Mouse (Mus musculus) midbrain, embryonic 14.5 days (tissue): ENCODE data around the gene Arpc5. TPM values are rescaled to one million over a fixed set of nuclear protein-coding genes. Genes with fewer than 3 reads are reported as not detected.
A peak's percentile ranks its signal among the peaks of the same experiment; 100 is the strongest.

ENCODE experiments used
- ATAC-seq: fragments of 200-750 bp; cut with Nextera tagmentation; 2 replicates; pipeline ENCODE4 v1.8.0; 2017; ENCODE audit warnings: moderate number of reproducible peaks, moderate library complexity; ENCODE audit not compliant: low FRiP score, low TSS enrichment
- DNase-seq: peaks from one replicate; pipeline ENCODE4 v3.0.0-alpha.2; 2015
- H3K27ac ChIP-seq: fragments of 300-500 bp; sonication (generic); replicated peaks from 2 replicates; pipeline ENCODE4 v1.5.1; 2014; ENCODE audit warnings: mild to moderate bottlenecking, low read depth, low read length, moderate library complexity
- H3K27me3 ChIP-seq: fragments of 300-500 bp; sonication (generic); 2 replicates; pipeline ENCODE4 v1.6.1; 2014; ENCODE audit warnings: low read length, control low read depth, mixed read lengths; ENCODE audit not compliant: control insufficient read depth, insufficient read depth
- H3K36me3 ChIP-seq: fragments of 300-500 bp; sonication (generic); 2 replicates; pipeline ENCODE4 v1.6.1; 2014; ENCODE audit warnings: low read length, control low read depth; ENCODE audit not compliant: control insufficient read depth, insufficient read depth
- H3K4me1 ChIP-seq: fragments of 300-500 bp; sonication (generic); 2 replicates; pipeline ENCODE4 v1.6.1; 2014; ENCODE audit warnings: mild to moderate bottlenecking, antibody characterized with exemption, low read length, control low read depth; ENCODE audit not compliant: control insufficient read depth, insufficient read depth
- H3K4me2 ChIP-seq: fragments of 300-500 bp; sonication (generic); 2 replicates; pipeline ENCODE4 v1.6.1; 2014; ENCODE audit warnings: mild to moderate bottlenecking, low read length, moderate library complexity
- H3K4me3 ChIP-seq: fragments of 300-500 bp; sonication (generic); replicated peaks from 2 replicates; pipeline ENCODE4 v1.5.1; 2014; ENCODE audit warnings: low read depth, low read length
- H3K9ac ChIP-seq: fragments of 300-500 bp; sonication (generic); replicated peaks from 2 replicates; pipeline ENCODE4 v1.6.1; 2014; ENCODE audit warnings: mild to moderate bottlenecking, low read length, moderate library complexity
- H3K9me3 ChIP-seq: fragments of 300-500 bp; sonication (generic); 2 replicates; pipeline ENCODE4 v1.6.1; 2016; ENCODE audit warnings: low read length, control low read depth, mixed read lengths; ENCODE audit not compliant: control insufficient read depth
- WGBS: fragments of 180-500 bp; shearing (Covaris S2); extraction: QIAGEN DNeasy Blood & Tissue Kit; methylation state at CpG from one replicate; pipeline ENCODE4 v1.1.7; 2014; 5-methylcytosine and 5-hydroxymethylcytosine counted together
- polyA plus RNA-seq: library from polyadenylated mRNA; unstranded; fragments of >200 nt; fragmentation: Nextera tagmentation; extraction: Ambion mirVana; gene quantifications from 2 replicates; pipeline ENCODE4 v1.2.1, GENCODE M21; 2014

The Arpc5 gene
- polyA plus RNA-seq, 1 experiment from 2014 or later: 418 TPM

DNA sequence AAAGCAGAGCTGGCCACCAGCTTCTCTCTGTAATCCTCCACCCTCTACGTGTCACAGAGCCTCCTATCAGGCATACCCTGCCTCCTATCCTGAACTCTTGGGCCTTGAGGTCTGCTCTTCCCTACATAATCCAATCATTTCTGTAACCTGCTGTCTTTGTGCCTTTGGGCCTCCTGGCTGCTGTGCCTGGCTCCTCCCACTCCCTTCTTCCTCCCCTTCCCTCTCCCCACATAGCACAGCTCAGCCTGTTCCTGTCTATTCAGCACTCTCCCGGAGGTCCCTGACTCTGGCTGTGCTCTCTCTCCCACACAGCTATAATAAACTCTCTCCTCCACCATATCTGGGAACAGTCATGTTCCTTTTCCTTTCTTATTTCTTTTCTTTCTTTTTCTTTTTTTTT is 33.6 kb downstream of the Arpc5 start, which contains the start of gene Ncf2:
Gene Ncf2, plus strand, starts transcription at position 298 of the 400 bp plus-strand sequence.
- 5% methylated on average over 2 of the region's 2 CpGs for WGBS
- no peak within 1 kb of the TSS for H3K9ac ChIP-seq

DNA sequence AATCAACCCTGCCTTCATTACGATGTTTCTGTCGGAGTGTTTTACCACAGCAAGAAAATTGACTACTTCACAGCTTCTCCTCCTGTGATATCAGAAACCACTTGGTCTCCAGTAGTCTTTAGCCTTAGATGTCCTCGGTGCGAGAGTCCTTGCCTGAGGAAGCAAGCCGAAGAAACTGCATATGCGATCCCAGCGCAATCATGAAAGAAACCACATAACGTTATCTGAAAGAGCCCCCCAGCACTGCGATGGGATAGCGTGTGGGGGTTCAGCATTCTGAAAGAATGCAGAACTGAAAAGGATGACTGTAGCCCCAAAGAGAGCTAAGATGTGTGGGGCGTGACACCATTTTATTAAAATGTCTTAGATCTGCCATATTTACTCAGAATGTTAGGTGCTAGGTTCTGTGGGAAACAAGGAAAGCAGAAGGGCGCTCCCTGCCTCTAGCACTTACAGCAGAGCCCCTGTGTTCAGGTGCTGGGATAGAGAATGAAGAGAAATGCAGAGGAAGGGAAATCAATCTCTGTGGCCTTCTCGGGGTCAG is 34.4 kb downstream of the Arpc5 start:
- Histone ChIP-seq H3K27me3 (no peaks in the 10 kb centered on the region), H3K4me1 (0 out of 2 replicates have a peak, but pooled peaks cover 3% of the 10 kb centered on the region), H3K9me3 (no peaks in the 10 kb centered on the region), H3K9ac (no peak overlapping the region), H3K36me3 (no peaks in the 10 kb centered on the region), H3K4me3 (no peak overlapping the region), H3K4me2 (no peak overlapping the region), H3K27ac (no peak overlapping the region)
- DNase-seq (no peak), ATAC-seq (no peak)
- WGBS: 88% methylated on average over 13 of the region's 13 CpGs

More for the DNA sequence above, 33.6 kb downstream of the Arpc5 start, which contains the start of gene Ncf2:
- no peak for ATAC-seq
- H3K9me3 ChIP-seq: no peaks in the 10 kb centered on the region
- H3K4me1 ChIP-seq: 0 out of 2 replicates have a peak, but pooled peaks cover 3% of the 10 kb centered on the region
- H3K36me3 ChIP-seq: no peaks in the 10 kb centered on the region
- H3K4me2 ChIP-seq: no peak within 1 kb of the TSS
- H3K27me3 ChIP-seq: no peaks in the 10 kb centered on the region
- DNase-seq: peak; percentile 46
- no peak within 1 kb of the TSS for H3K4me3 ChIP-seq
- 0 out of 2 replicates have a peak within 1 kb of the TSS, but pooled peaks have one; percentile 0 for H3K27ac ChIP-seq

- Histone ChIP-seq H3K9ac (no peak overlapping the region), H3K4me1 (no peaks in the 10 kb centered on the region), H3K9me3 (no peaks in the 10 kb centered on the region), H3K27ac (no peak overlapping the region), H3K4me2 (no peak overlapping the region), H3K27me3 (no peaks in the 10 kb centered on the region), H3K4me3 (no peak overlapping the region), H3K36me3 (no peaks in the 10 kb centered on the region)
- DNase-seq (no peak), ATAC-seq (no peak)
- WGBS: 86% methylated on average over 6 of the region's 6 CpGs
These were observed 38.6 kb downstream of the Arpc5 start for GRCm38 (mm10) chr1:152804907-152805306.

GRCm38 (mm10) chr1:152807619-152808391 is 41.5 kb downstream of the Arpc5 start:
- 89% methylated on average over 18 of the region's 18 CpGs for WGBS
- no peaks in the 10 kb centered on the region for H3K4me1 ChIP-seq
- no peak overlapping the region for H3K4me3 ChIP-seq
- H3K9me3 ChIP-seq: no peaks in the 10 kb centered on the region
- no peak overlapping the region for H3K4me2 ChIP-seq
- no peak overlapping the region for H3K9ac ChIP-seq
- no peaks in the 10 kb centered on the region for H3K36me3 ChIP-seq
- ATAC-seq (no peak), DNase-seq (no peak)
- H3K27me3 ChIP-seq: no peaks in the 10 kb centered on the region
- H3K27ac ChIP-seq: no peak overlapping the region

DNA sequence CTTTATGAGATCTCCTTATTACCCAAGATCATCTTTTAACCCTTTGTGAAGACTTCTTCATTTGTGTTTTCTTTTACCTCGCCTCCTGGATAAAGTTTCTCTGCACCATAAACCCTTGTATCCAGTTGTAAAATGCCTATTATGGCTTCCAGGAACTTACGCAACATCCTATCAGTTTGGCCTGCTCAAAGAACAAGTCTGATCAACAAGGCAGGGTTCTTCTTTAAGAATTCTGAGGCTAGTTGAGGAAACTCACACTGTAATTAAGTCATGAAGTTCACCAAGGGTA is 42.0 kb downstream of the Arpc5 start:
- WGBS: 87% methylated on average over 2 of the region's 2 CpGs
- DNase-seq: no peak
- Histone ChIP-seq H3K9ac (no peak overlapping the region), H3K27me3 (no peaks in the 10 kb centered on the region), H3K4me2 (no peak overlapping the region), H3K4me1 (no peaks in the 10 kb centered on the region), H3K27ac (no peak overlapping the region), H3K9me3 (no peaks in the 10 kb centered on the region), H3K4me3 (no peak overlapping the region), H3K36me3 (no peaks in the 10 kb centered on the region)
- no peak for ATAC-seq

GRCm38 (mm10) chr1:152809541-152810252 is 43.4 kb downstream of the Arpc5 start:
- DNase-seq (no peak), ATAC-seq (no peak)
- Histone ChIP-seq H3K27ac (no peak overlapping the region), H3K4me1 (no peaks in the 10 kb centered on the region), H3K9ac (no peak overlapping the region), H3K36me3 (no peaks in the 10 kb centered on the region), H3K27me3 (no peaks in the 10 kb centered on the region), H3K9me3 (no peaks in the 10 kb centered on the region), H3K4me2 (no peak overlapping the region), H3K4me3 (no peak overlapping the region)
- 34% methylated on average over 8 of the region's 8 CpGs for WGBS

DNA sequence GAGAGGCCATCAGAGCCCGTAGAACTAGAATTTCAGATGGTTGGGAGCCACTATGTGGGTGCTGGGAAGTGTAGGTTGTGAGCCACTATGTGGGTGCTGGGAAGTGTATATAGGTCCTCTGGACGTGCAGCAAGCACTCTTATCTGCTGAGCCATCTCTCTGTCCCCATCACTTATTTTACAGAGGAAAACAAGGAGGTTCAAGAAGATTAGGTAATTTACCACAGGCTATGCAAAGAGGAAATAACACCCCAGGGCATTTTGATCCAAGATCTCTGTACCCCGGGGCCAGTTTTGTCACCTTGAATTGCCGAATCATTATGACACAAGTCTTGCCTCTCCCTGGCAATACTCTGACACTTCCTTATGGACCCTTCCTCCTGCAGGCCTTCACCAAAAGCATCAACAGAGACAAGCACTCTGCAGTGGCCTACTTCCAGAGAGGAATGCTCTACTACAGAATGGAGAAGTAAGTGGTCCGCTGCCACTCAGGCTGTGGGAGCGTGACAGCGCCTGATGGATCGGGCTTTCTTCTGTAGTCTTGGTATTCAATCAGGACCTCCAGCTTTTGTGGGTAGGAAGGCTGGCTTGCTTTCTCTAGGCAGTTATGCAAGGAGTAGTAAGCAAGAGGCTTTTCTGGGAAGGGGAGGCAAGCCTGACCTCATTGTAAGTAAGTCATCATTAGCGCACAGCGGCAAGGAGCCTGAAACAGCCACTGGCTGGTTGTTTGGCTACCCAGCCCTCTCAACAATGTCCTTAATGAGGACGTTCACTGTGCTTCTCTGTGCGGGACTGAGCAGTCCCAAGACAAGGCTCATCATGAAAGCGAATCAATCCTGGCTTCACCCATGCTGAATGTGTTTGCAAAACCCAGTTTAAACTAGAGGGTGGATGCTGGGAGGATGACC is 44.4 kb downstream of the Arpc5 start:
- ATAC-seq (no peak), DNase-seq (no peak)
- H3K4me2 ChIP-seq: no peak overlapping the region
- H3K9me3 ChIP-seq: no peaks in the 10 kb centered on the region
- H3K9ac ChIP-seq: no peak overlapping the region
- H3K27me3 ChIP-seq: no peaks in the 10 kb centered on the region
- H3K4me1 ChIP-seq: no peaks in the 10 kb centered on the region
- WGBS: 53% methylated on average over 13 of the region's 13 CpGs
- no peak overlapping the region for H3K27ac ChIP-seq
- H3K36me3 ChIP-seq: no peaks in the 10 kb centered on the region
- H3K4me3 ChIP-seq: no peak overlapping the region

GRCm38 (mm10) chr1:152815265-152815701 is 48.9 kb downstream of the Arpc5 start:
- no peaks in the 10 kb centered on the region for H3K27me3 ChIP-seq
- DNase-seq (peak; percentile 68), ATAC-seq (peak; percentile 77)
- no peak overlapping the region for H3K4me3 ChIP-seq
- 23% methylated on average over 7 of the region's 7 CpGs for WGBS
- H3K27ac ChIP-seq: no peak overlapping the region
- no peaks in the 10 kb centered on the region for H3K9me3 ChIP-seq
- H3K4me1 ChIP-seq: peaks cover 24% of the 10 kb centered on the region
- no peak overlapping the region for H3K9ac ChIP-seq
- H3K36me3 ChIP-seq: no peaks in the 10 kb centered on the region
- no peak overlapping the region for H3K4me2 ChIP-seq
